Mouse (Mus musculus) granulocyte monocyte progenitor cell, adult 5-6 weeks (primary cell): ENCODE measurements at regions not wholly inside any gene's neighbourhood (a gene's known extent, or its start where the extent isn't known, plus 50 kb on each side); places are given as distances from the start of the nearest gene placed in this dataset.
A peak's percentile ranks its signal among the peaks of the same experiment; 100 is the strongest.

ENCODE experiments used
- ATAC-seq: replicated peaks from 2 replicates; pipeline ENCODE4 v1.8.0; 2016; ENCODE audit warnings: mild to moderate bottlenecking, moderate TSS enrichment, inconsistent platforms; ENCODE audit not compliant: poor library complexity, severe bottlenecking

DNA sequence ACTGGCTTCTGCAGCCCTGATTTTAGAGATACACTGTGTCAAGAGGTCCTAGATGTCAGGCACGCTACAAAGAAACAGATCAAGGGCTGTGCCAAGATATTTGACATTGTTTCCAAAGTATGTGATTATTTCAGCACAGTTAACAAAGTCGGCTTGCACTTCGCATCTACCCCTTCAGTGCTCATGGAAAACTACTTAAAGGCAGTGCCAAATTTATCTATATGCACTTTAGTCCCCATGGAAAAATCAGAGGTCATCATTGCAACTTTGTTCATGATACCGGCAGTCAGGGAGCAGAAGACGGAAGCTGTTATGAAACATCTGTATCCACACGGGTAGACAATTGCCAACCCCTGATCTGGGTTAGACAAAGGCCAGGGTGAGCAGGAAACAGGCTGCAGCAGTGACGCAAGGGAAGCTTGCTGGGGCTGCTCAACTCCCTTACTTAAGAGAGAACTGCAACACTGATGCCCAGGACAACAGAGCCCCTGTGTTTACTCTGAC is 143.2 kb downstream of the Plk2 start:
- peak; percentile 99 for ATAC-seq

DNA sequence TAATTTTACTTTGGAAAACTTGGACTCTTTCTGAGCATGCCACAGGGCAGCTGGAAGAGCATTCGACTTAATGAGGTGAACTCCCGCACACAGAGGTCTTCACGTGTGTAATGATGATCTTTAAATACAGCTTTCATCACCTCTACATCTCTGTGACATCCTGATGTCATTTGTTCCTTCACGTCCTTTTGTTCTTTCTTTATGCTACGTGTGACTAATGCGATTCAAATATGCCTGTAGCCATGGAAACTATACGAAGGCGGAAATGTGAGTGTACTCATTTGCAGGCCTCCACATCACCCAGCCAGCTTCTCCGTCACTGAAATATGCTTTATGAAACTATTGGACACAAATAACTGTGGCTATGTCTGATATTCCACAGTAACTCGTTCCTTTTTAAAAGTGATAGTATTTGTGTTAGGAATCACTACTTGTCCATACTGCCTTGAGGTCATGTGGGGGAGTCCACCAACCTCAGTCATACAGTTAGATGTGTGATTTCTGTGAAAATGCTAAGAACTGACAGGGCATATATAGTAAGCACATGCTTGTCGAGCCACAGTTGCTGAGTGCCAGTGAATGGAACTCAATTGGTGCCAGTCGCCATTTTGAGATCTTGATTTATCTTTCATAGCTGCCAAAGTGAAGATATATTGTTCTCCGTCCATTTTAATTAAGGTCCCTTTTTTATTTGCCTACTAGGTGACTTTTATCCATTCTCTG is 145.9 kb downstream of the Plk2 start:
- ATAC-seq: no peak

DNA sequence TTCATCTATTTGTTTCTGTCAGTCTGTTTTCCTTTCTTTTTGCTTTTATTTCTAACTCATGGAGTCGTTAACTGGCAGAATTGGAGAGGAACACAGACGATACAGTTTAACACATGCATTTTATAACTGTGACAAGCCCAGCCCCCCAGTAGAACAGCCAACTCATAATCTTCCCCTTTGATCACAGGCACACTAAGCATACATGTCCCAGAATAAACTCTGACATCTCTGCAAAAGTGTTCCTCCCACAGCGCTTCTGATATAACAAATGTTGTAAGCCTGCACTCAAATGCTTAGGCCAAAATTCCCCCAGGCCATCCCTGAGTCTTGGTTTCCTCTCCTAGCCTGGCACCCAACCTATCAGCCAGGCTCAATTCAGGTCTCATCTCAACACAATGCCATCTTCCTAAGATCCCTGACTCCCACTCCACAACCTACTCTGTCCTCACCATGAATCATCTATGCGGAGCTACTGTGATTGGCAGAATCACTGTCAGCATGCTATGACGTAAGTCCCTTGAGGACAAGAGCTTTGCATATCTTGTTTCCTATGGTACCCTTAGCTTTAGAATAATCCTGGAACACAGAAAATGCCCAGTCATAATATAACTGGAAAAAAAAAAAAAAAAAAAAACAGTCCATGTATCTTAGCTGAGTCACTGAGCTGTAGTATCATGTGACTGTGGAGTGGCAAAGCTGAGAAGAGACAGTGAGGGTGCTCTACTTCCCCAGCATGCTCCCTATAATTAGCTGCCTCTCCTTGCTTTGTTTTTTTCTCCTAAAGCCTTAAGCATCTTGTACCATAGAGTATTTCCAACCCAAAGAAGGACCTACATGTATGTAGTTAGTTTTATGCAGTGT is 146.7 kb downstream of the Plk2 start:
- ATAC-seq: peak; percentile 19; the same call in 1 of the 2 replicates

DNA sequence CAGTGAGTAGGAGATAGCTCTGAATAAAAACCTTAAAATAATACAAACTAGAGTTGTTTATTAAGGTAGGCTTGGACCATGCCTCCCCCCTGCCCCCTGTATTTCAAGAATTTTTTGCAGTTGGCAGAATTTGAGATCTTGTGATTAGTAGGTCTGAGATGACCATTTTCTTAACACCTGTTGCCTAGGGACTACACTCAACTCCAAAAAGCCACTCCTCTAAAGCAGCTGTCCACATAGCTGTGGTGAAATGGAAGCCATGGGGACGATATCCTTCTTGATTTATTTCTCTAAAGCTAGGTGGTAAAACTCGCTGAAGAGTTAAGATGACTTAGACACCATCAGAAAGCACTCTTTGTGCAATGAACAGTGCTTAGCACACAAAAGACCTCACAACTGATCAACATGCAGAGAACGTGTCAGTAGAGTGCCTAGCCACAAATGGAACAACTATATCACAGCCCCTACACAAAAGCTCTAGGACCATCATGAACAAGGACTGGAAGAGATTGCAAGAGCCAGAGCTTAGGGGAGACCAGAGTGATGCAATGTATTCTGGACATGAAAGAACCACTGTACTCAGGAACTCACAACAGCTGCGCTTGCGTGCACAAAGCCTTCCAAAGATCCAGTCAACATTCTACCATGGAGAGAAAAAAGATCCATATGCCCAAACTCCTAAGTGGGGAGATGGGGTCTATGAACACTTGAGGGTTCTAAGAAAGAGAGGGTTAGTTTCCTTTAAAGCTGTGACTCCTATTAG is 147.6 kb downstream of the Plk2 start:
- ATAC-seq: no peak

GRCm38 (mm10) chr13:110545454-110545853 is 150.6 kb downstream of the Plk2 start:
- no peak; the same call in 1 of the 2 replicates for ATAC-seq

GRCm38 (mm10) chr13:110555529-110556319 is 160.9 kb downstream of the Plk2 start:
- ATAC-seq: no peak

GRCm38 (mm10) chr13:110556355-110557095 is 161.7 kb downstream of the Plk2 start:
- no peak for ATAC-seq

DNA sequence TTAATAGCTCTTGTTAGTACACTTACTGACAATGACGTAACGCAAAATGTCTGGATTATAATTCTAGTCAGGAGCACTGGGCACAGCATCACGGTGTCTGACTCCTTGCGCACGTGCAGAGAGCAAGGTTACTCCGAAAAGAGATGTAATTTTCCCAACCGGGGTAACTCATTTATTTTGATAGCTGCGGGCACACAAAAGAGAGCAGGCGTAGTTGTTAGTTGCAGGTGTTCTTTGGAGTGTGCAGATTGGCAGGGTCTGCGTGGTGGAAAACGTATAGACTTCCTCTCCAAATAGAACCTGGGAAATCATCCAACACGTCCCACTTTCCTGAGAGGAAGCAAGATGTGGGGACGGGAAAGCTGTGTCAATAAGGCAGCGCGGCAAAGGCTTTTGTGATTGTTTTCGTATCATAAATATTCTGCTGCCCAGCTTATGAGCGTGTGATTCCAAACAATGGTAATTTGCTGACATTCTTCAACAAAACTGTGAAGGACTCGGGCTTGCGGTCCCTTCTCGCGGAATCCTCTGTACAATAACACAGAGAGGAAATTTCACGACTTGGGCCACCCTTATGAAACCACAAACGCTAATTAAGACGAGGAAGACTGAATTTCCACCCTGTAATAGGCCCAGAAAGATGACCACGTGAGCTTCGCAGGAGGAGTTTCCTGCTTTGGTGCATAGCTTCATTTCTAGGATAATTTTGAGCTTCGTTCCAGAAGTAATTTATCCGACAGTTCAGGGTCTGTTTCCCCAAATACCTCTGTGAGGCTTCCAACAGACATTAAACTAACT is 163.3 kb downstream of the Plk2 start:
- peak; percentile 53 for ATAC-seq

GRCm38 (mm10) chr13:110560566-110560965 is 165.7 kb downstream of the Plk2 start:
- ATAC-seq: peak; percentile 43

GRCm38 (mm10) chr13:110562499-110562898 is 167.7 kb downstream of the Plk2 start:
- ATAC-seq: no peak

DNA sequence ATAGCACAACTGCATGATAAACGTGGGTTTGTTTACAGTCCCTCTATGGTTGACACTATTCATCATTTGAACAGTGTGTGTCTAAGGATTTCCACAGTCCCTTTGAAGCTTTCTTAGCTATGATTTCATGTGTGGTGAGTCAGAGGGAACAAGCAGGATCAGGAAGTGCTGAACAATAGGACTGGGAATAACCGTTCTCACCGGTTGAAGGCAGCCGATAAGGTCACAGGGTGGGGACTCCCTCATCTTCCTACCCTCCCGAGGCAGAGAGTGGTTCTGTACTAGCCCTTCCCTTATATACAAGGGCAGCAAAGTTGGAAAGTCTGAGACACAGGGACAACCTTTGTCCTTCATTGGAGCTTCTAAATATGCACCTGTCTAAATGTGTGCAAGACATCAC is 168.1 kb downstream of the Plk2 start:
- ATAC-seq: no peak

DNA sequence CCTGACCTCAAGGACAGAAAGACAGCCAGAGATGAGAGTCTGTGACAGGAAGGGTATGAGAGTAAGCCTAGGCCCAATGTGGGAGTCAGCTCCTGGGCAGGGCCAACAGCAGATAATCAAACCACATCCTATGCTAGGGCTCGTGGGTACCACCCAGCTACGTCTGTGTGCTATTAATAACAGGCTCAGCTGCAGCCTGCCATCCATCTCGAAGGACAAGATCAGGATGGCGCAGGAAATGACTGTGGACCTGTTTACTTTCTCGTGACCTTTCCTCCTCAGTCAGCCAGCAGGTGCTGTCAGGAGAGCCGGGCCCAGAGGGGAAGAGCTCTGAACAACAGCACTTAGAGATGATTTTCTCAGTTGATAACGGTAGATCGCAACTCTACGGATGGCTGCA is 169.1 kb downstream of the Plk2 start:
- ATAC-seq: no peak

DNA sequence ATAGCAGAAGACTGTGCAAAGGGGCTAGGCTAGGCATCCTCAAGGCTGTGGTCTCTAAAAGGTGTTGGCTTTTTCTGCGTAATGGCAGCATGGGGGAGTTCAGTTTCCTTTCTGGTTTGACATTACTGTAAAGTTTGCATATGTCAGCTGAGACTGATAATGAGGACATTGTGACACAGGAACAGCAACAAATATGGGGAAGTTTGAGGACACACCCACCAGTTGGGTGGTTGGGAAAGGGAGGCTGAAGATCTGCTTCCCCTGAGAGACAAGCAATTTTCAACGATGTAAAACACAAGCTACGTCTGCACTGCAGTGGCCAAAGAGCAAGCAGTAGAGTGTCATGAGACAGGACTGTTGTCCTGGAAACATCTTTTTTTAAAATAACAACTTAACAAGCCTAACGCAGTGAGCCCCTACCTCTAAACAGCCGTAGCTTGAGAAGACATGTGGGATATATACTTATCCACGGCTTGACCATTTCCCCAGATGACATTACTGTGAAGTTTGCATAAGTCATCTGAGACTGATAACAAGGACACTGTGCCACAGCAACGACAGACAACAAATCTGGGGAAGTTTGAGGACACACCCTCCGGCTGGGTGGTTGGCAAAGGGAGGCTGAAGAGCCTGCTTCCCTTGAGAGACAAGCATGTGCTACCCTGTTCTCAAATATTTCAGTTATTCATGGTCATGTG is 173.8 kb downstream of the Plk2 start:
- ATAC-seq: peak; percentile 95

DNA sequence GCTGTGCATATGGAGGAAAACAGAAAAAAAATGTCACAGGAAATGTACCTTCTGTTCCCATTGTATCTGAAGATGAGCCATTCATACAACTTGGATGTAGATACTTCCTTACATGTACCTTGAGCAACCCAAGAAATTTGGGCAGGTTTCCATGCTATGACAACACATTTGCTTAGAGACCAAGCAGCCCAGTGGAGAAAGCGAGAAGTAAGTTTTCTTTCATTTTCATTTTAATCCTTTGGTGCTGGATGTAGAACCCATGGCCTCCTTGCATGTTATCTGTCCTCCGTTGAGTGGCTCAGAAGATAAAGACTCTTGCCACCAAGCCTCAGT is 174.3 kb downstream of the Plk2 start:
- ATAC-seq: peak; percentile 80

DNA sequence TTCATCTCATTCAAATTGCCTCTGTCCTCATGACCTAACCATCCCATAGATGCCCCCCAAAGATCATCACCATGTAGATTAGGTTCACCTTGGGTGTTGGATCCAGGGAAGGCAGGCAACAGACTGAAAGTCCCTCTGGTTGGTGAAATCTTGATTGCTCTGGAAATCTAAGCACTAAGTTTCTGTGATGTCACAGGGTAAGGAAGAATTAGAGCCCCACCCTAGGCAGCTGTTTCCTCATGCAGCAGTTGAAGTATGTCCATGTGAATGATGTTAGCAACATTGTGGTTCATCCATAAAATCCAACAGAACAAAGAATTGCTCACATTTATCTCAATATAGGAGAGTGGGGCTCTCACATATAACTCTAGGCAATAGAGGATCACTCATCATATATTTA is 175.5 kb downstream of the Plk2 start:
- no peak for ATAC-seq

- no peak for ATAC-seq
These were observed 178.7 kb downstream of the Plk2 start for GRCm38 (mm10) chr13:110573360-110574065.

DNA sequence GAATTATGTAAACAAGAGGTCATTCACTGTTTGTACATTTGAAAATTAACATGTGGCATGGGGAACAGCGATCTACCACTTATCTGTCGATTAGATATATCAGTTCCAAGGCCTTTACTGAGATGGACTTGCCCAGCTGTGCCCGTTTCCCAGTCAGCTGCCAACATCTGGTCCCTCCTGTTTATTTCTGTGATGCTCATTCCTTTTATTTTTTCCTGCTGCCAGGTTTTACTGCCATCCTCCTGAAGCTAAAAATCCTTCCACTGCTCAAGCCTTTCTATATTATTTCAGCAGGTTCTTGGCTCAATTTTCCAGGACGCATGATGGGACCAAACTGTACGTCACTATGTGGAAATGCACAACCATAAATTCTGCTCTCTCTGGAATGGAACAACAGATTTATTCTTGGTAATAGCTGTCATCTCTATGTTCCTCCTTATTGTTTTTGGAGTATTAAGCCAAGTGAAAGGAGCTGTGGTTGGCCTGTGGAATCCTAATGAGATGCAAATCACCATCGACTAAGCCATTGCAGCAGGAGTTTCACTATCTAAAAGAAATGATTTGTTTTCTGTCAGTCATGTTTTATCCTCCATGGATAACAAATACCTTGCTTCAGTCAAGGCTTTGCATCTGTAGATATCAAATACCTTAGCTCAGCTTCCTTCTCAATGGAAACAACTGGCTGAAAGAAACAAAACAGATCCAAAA is 180.1 kb downstream of the Plk2 start:
- no peak for ATAC-seq
